Mouse (Mus musculus) bone marrow, adult 2 months (tissue): ENCODE results near the gene Ercc6l2. TPM values are rescaled to one million over a fixed set of nuclear protein-coding genes. Genes with fewer than 3 reads are reported as not detected.

ENCODE experiments used
- H3K27ac ChIP-seq: fragments of 200-500 bp; 2 replicates; pipeline ENCODE4 v1.5.1; 2012; ENCODE audit warnings: low read depth, mild to moderate bottlenecking, control low read depth, inconsistent platforms, low read length; ENCODE audit not compliant: control insufficient read depth, poor library complexity, insufficient read depth
- H3K4me1 ChIP-seq: fragments of 200-500 bp; 2 replicates; pipeline ENCODE4 v1.6.1; 2011; ENCODE audit warnings: low read length; ENCODE audit not compliant: control insufficient read depth, insufficient read depth
- H3K4me3 ChIP-seq: fragments of 200-500 bp; replicated peaks from 2 replicates; pipeline ENCODE3; 2011; ENCODE audit warnings: mild to moderate bottlenecking, low read depth, low read length, control low read depth; ENCODE audit not compliant: control insufficient read depth
- CTCF ChIP-seq: fragments of 200-500 bp; IDR thresholded peaks from 2 replicates; pipeline ENCODE4 v1.5.1; 2011; ENCODE audit warnings: low read length, control low read depth; ENCODE audit not compliant: control insufficient read depth, insufficient read depth
- POLR2A ChIP-seq: fragments of 200-500 bp; IDR thresholded peaks from 2 replicates; pipeline ENCODE4 v1.6.1; 2011; ENCODE audit warnings: low read depth, mild to moderate bottlenecking, control low read depth, low read length, borderline replicate concordance; ENCODE audit not compliant: control insufficient read depth
- WGBS: fragments of 180-500 bp; shearing (Covaris S2); methylation state at CpG from one replicate; pipeline ENCODE4 v1.1.7; 2018; 5-methylcytosine and 5-hydroxymethylcytosine counted together
- polyA plus RNA-seq: library from polyadenylated mRNA; stranded (reverse); fragments of >200 nt; gene quantifications from 2 replicates; pipeline ENCODE4 v1.2.4, GENCODE M21; 2011; ENCODE audit warnings: low replicate concordance; ENCODE audit not compliant: missing spikeins, insufficient read depth, insufficient read length

The Ercc6l2 gene
- polyA plus RNA-seq, 1 experiment: 9.9 TPM

DNA sequence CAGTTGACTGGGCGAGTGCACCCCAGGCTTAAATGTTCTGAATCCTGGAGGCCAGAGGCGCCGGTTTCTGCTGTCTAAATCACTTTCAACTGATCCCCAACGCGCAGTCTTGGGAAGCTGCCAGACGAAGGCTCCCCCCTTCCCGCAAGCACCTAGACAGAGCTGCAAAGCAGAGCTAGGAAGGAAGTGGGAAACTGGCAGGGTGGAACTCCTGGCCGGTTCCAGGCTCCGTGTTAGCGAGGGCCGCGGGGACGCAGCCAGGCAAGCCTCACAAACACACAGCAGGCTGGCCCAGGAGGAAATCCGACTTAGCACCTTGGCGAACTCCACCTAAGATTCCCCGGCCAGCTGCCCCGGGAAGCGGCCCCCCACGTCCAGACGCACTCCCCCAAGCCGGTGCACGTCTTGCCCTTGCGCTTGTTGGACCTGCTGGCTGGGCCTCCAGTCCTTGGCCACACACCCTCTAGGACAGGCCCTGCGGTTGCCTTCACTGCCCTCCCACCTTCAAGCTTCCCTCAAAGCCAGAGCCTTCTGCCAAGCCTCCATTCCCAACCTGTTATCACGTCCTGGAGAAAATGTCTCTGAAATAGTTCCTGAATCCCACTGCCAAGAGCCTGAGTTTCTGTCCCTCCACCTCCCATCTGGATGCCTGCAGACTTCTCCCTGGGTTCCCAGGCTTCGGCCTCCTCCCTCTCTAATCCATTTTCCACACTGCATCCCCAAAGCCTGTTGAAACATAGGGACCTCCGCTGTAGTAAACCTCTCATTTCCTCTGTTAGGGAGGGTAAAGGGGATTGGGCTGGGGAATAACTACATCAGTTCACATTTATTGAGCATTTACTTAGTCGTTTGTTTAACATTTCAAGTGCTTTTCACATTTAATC lies 86.9 kb downstream of the Ercc6l2 start:
- H3K4me3 ChIP-seq: no peak overlapping the region
- 25% methylated on average over 28 of the region's 28 CpGs for whole genome bisulfite sequencing
- no peak for TF ChIP-seq CTCF
- no peaks in the 10 kb centered on the region; the same call in none of the 2 replicates for H3K4me1 ChIP-seq
- no peak overlapping the region for H3K27ac ChIP-seq

DNA sequence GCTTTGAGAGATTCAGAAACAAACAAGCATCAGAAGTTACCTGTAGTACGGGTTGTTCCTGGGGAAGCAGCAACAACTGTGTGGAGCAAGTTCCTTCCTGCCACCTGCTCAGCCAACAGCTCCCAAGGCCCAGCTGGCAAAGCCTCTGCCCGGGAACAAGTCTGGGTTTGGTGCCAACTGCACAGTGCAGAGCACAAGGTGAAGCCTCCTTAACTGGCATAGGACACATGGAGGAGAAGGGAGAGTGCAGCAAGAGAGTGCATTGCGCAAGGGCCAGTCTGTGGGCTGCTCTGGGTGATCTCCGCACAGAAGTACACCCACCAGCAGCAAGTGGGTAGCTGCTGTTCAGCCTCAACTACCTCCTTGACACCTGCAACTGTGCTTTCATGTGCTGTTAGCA lies 91.5 kb downstream of the Ercc6l2 start:
- Histone ChIP-seq H3K4me1 (no peaks in the 10 kb centered on the region; the same call in none of the 2 replicates), H3K27ac (no peak overlapping the region), H3K4me3 (no peak overlapping the region)
- TF ChIP-seq POLR2A: no peak
- TF ChIP-seq CTCF: no peak
- WGBS: 30% methylated on average over 4 of the region's 4 CpGs

DNA sequence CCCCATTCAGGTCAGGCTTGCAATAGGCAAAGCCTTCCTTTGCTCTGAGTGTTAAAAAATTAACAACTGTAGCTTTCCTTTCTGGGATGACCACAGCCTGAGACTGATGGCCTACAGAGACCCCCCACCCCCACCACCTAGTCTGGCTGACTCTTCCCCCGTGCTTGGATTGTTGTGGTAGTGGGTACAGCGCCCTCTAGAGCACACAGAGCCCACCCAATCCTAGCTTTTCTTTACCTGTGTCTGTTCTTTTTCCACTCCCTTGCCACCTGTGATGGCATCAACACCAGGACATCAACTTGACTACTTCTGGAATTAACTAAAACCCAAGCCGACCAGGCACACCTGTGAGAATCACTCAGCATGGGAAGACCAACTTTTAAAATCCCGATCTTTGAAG lies 92.4 kb downstream of the Ercc6l2 start:
- WGBS: 76% methylated on average over 4 of the region's 4 CpGs
- Histone ChIP-seq H3K4me1 (no peaks in the 10 kb centered on the region; the same call in none of the 2 replicates), H3K4me3 (no peak overlapping the region), H3K27ac (no peak overlapping the region)
- TF ChIP-seq POLR2A (no peak), CTCF (no peak)

DNA sequence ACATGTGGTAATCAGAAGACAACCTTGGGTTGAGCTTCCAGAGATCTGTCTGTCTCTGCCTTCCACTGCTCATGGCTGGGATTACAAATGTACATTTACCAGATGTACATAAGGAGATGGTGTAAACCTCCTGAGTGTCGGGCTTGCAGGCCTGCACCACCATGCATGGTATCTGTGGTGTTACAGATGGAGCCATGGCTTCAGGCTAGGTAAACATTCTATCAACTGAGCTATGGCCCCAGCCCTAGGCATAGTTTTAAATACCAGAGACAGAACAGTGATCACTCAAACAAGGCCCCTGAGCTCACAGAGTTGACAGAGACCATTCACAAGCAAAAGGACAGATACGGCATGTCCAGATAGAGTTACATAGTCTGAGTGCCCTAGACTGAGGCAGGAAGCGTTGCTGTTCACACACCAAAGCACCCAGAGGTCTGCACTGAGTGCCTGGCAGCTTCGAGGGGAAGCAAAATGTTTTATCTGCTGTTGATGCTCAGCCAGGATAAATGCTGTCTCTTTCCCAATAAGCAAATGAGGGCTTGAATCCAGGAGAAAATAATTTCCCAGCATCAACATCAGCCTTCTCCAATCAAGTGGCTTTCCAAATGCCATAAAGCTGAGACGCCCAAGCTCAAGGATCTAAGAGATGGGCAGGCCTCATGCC lies 95.2 kb downstream of the Ercc6l2 start:
- Histone ChIP-seq H3K4me3 (no peak overlapping the region), H3K4me1 (no peaks in the 10 kb centered on the region; the same call in none of the 2 replicates), H3K27ac (no peak overlapping the region)
- no peak for TF ChIP-seq CTCF
- 72% methylated on average over 5 of the region's 5 CpGs for WGBS

DNA sequence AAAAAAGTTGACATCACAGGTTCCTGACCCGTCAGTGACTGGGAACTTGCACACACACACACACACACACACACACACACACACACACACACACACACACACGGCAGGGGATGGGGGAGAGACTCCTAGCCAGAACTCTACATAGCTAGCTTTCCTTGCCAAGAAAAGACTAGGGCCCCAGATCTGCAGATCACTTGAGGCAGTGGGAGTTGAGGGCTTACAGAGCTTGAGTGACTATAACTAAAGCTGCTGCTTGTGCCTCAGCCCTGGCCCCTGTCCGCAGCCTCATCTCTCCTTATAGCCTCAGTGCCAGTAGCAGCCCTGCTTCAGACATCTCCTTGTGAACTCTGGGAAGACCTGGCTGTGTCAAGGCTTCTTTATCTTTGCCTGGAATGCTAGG lies 96.6 kb downstream of the Ercc6l2 start:
- TF ChIP-seq CTCF (no peak), POLR2A (no peak)
- H3K4me3 ChIP-seq: no peak overlapping the region
- 75% methylated on average over 3 of the region's 3 CpGs for WGBS
- no peaks in the 10 kb centered on the region; the same call in 1 of the 2 replicates for H3K4me1 ChIP-seq
- H3K27ac ChIP-seq: no peak overlapping the region

DNA sequence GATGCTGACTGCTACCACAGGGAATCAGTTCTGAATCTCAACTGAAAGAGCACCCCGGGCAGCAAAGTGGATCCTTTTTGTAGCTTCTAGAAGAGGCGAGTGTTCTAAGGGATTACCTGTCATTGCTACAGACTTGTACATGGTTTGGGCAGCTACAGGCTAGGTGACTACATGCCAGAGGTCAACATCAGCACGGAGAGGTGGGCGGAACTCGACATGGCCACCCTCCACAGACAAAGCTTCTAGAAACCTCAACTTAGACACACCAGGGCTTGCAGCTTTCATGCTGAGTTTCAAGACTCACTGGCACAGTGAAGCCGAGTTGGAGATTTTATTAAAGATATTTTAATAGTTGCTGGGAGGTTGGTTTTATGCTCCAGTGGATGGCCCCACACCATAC lies 98.1 kb downstream of the Ercc6l2 start:
- Histone ChIP-seq H3K4me3 (no peak overlapping the region), H3K4me1 (no peaks in the 10 kb centered on the region), H3K27ac (no peak overlapping the region)
- TF ChIP-seq POLR2A: no peak
- no peak for TF ChIP-seq CTCF
- WGBS: 83% methylated on average over 6 of the region's 6 CpGs

DNA sequence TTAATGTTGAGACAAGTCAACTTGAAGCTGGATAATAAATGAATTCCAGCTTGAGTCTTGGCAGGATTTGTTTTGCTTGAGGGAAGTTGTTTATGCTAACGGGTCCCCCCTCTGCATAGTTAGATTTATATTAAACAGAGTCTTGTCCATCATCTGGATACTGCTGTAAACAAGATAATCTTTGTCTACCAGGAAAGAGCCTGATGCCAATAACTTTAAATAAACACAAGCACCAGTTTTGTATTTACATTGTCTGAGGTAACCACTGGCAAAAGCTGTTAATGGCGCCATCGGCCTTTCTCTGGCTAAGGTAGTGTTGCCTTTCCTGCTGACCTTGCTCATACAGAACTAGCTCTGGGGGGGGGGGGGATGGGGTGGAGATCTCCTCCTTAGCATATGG lies 100.1 kb downstream of the Ercc6l2 start:
- H3K27ac ChIP-seq: no peak overlapping the region
- H3K4me3 ChIP-seq: no peak overlapping the region
- TF ChIP-seq CTCF: no peak
- no peak for TF ChIP-seq POLR2A
- H3K4me1 ChIP-seq: no peaks in the 10 kb centered on the region
- 76% methylated on average over 3 of the region's 3 CpGs for WGBS

DNA sequence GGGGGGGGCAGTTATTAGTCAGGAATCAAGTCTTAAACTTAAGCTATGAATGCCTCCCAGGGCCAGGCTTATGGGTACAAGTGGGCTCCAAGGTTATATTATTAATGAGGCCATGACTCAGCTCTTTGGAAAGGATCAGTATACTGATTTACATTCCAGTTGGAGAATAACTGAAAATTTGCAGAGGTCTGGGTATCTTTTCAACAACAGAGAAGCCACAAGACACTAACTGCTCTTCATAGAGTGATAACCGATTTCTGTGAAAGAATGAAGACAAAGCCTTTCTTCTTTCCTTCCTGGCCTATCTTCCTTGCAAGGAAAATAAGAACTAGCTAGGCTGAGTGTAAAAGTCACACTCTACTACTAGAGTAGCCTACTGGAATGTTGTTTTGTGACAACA lies 100.6 kb downstream of the Ercc6l2 start:
- H3K4me3 ChIP-seq: no peak overlapping the region
- WGBS: 67% methylated on average over 1 of the region's 1 CpGs
- H3K4me1 ChIP-seq: no peaks in the 10 kb centered on the region
- H3K27ac ChIP-seq: no peak overlapping the region
- TF ChIP-seq POLR2A (no peak), CTCF (no peak)

DNA sequence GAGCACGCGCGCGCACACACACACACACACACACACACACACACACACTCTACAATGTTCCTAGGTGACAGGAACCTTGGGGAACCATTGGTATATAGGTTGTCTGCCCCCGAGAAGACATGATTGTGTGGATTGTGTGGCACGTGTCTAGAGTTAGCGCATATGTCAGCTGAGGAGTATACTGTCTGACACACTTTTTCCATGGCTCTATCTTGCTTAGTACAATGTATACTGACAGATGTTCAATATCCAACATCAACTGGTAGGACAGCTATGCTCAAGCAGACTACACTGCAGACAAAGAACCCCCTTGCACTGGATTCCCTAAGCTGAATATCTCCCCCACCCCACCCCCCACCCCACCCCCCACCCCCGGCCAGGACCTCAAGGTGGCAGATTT lies 101.5 kb downstream of the Ercc6l2 start:
- H3K4me1 ChIP-seq: no peaks in the 10 kb centered on the region
- no peak overlapping the region for H3K4me3 ChIP-seq
- TF ChIP-seq POLR2A: no peak
- no peak for TF ChIP-seq CTCF
- 77% methylated on average over 8 of the region's 8 CpGs for WGBS
- no peak overlapping the region for H3K27ac ChIP-seq
